Mouse (Mus musculus): ENCODE measurements around the gene Ifnar1. TPM values are rescaled to one million over a fixed set of nuclear protein-coding genes. Genes with fewer than 3 reads are reported as not detected.

Ifnar1 gene
- polyA plus RNA-seq, 1 experiment: 31.3 TPM

DNA sequence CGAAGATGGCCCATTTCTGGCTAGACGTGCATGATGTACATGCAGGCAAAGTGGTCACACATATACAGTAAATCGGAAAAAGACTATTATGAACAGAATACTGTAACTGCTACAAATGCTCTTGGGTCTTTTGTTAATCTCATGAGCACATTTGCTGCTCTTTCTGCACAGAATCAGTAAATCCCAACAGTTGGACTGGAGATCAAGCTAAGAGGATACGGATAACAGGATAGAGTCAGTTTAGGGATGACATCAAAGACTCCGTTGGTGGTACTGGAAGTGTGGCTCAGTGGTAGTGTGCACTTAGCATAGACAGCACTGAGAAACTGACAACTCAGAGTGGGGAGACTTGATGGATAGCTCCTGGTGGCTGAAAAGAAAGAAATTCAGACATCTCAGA lies 803 bp downstream of the Ifnar1 start:
- Histone ChIP-seq H3K4me1 (ENCODE audit: control insufficient read depth, insufficient read depth, low read length) (no peaks in the 10 kb centered on the region), H3K9ac (ENCODE audit: low read depth, poor library complexity, severe bottlenecking) (peak overlapping the region; percentile 88), H3K27ac (ENCODE audit: insufficient read depth, low read length) (0 out of 2 replicates have a peak overlapping the region, but pooled peaks have one; percentile 23), H3K27me3 (ENCODE audit: control insufficient read depth, insufficient read depth, low read length, poor library complexity, severe bottlenecking) (no peaks in the 10 kb centered on the region), H3K4me3 (ENCODE audit: low read depth, low read length) (peak overlapping the region; percentile 87), H3K9me3 (replicated peaks; ENCODE audit: control insufficient read depth, insufficient read depth, low read length, poor library complexity, severe bottlenecking) (no peaks in the 10 kb centered on the region), H3K36me3 (ENCODE audit: control insufficient read depth, insufficient read depth, low read length, poor library complexity, severe bottlenecking) (peaks cover 10% of the 10 kb centered on the region; the same call in 1 of the 2 replicates)
- no peak for TF ChIP-seq EP300 (IDR thresholded peaks at IDR 0.05; ENCODE audit: insufficient read depth, low read depth, low read length)

DNA sequence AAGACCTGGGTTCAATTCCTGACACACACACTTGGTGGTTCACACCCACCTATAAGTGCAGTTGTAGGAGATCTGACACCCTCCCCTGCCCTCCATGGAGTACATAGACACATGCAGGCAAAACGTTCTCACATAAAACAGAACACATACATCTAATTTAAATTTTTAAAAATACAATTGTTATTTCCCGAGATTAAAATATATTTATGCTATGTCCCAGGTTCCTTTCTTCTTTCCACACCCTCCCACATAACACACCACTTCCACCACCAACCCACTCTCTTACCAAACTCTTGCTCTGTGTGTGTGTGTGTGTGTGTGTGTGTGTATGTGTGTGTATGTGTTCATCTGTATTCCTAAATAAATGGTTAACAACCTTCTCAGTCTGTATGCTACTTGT lies 3.0 kb downstream of the Ifnar1 start:
- Histone ChIP-seq H3K4me1 (ENCODE audit: control insufficient read depth, insufficient read depth, low read length) (no peaks in the 10 kb centered on the region), H3K9ac (ENCODE audit: low read depth, poor library complexity, severe bottlenecking) (no peak overlapping the region), H3K36me3 (ENCODE audit: control insufficient read depth, insufficient read depth, low read length, poor library complexity, severe bottlenecking) (peaks cover 10% of the 10 kb centered on the region; the same call in 1 of the 2 replicates), H3K9me3 (replicated peaks; ENCODE audit: control insufficient read depth, insufficient read depth, low read length, poor library complexity, severe bottlenecking) (no peaks in the 10 kb centered on the region), H3K4me3 (ENCODE audit: low read depth, low read length) (no peak overlapping the region), H3K27me3 (ENCODE audit: control insufficient read depth, insufficient read depth, low read length, poor library complexity, severe bottlenecking) (no peaks in the 10 kb centered on the region), H3K27ac (ENCODE audit: insufficient read depth, low read length) (no peak overlapping the region)
- no peak for TF ChIP-seq CTCF (IDR thresholded peaks at IDR 0.05; ENCODE audit: low read depth, low read length)
- no peak for TF ChIP-seq POLR2A (IDR thresholded peaks at IDR 0.05; ENCODE audit: insufficient read depth, low read length)
- TF ChIP-seq EP300 (IDR thresholded peaks at IDR 0.05; ENCODE audit: insufficient read depth, low read depth, low read length): no peak

DNA sequence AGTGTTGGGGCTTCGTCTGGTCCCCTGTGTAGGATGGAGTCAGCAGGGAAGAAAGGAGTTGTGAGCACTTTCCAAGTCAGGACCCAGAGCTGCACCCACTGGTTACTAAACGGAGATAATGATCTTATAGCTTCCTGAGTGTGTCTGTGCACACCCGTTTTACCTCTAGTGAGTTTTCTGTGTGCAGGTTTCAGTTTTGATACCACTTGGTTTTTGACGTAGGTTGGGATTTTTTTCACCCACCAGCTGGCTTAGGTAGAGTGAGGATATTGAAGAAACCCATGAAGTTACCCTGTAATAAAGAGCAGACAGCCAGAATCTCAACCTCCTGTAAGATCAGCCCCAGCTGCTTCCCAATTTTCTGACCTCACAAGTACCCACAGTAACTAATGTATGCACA lies 5.9 kb downstream of the Ifnar1 start:
- TF ChIP-seq EP300 (IDR thresholded peaks at IDR 0.05; ENCODE audit: insufficient read depth, low read depth, low read length): no peak
- TF ChIP-seq POLR2A (IDR thresholded peaks at IDR 0.05; ENCODE audit: insufficient read depth, low read length): no peak
- TF ChIP-seq CTCF (IDR thresholded peaks at IDR 0.05; ENCODE audit: low read depth, low read length): no peak
- no peaks in the 10 kb centered on the region for H3K27me3 ChIP-seq (ENCODE audit: control insufficient read depth, insufficient read depth, low read length, poor library complexity, severe bottlenecking)
- H3K9ac ChIP-seq (ENCODE audit: low read depth, poor library complexity, severe bottlenecking): no peak overlapping the region
- H3K9me3 ChIP-seq (replicated peaks; ENCODE audit: control insufficient read depth, insufficient read depth, low read length, poor library complexity, severe bottlenecking): no peaks in the 10 kb centered on the region
- no peaks in the 10 kb centered on the region for H3K4me1 ChIP-seq (ENCODE audit: control insufficient read depth, insufficient read depth, low read length)
- no peak overlapping the region for H3K4me3 ChIP-seq (ENCODE audit: low read depth, low read length)
- no peak overlapping the region for H3K27ac ChIP-seq (ENCODE audit: insufficient read depth, low read length)
- peaks cover 10% of the 10 kb centered on the region; the same call in 1 of the 2 replicates for H3K36me3 ChIP-seq (ENCODE audit: control insufficient read depth, insufficient read depth, low read length, poor library complexity, severe bottlenecking)

DNA sequence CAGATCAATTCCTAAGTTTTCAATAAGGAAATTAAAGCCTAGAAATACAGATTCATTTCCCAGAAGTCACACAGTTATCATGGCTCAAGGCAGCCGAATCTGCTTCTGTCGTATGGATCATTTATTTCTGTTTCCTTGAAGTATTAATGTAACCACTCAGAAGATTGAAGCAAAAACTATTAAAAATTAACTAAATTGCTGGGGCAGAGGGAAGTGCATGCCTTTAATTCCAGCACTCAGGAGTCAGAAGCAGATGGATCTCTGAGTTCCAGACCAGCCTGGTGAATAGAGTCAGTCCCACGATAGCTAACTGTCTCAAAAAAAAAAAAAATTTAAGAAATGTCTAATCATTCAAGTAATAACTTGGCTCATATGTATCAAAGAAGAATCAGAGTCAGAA lies 6.4 kb downstream of the Ifnar1 start:
- H3K36me3 ChIP-seq (ENCODE audit: control insufficient read depth, insufficient read depth, low read length, poor library complexity, severe bottlenecking): peaks cover 10% of the 10 kb centered on the region; the same call in 1 of the 2 replicates
- TF ChIP-seq CTCF (IDR thresholded peaks at IDR 0.05; ENCODE audit: low read depth, low read length): no peak
- TF ChIP-seq POLR2A (IDR thresholded peaks at IDR 0.05; ENCODE audit: insufficient read depth, low read length): no peak
- TF ChIP-seq EP300 (IDR thresholded peaks at IDR 0.05; ENCODE audit: insufficient read depth, low read depth, low read length): no peak
- no peak overlapping the region for H3K4me3 ChIP-seq (ENCODE audit: low read depth, low read length)
- no peaks in the 10 kb centered on the region for H3K27me3 ChIP-seq (ENCODE audit: control insufficient read depth, insufficient read depth, low read length, poor library complexity, severe bottlenecking)
- no peaks in the 10 kb centered on the region for H3K9me3 ChIP-seq (replicated peaks; ENCODE audit: control insufficient read depth, insufficient read depth, low read length, poor library complexity, severe bottlenecking)
- no peak overlapping the region for H3K27ac ChIP-seq (ENCODE audit: insufficient read depth, low read length)
- no peaks in the 10 kb centered on the region for H3K4me1 ChIP-seq (ENCODE audit: control insufficient read depth, insufficient read depth, low read length)
- H3K9ac ChIP-seq (ENCODE audit: low read depth, poor library complexity, severe bottlenecking): no peak overlapping the region

DNA sequence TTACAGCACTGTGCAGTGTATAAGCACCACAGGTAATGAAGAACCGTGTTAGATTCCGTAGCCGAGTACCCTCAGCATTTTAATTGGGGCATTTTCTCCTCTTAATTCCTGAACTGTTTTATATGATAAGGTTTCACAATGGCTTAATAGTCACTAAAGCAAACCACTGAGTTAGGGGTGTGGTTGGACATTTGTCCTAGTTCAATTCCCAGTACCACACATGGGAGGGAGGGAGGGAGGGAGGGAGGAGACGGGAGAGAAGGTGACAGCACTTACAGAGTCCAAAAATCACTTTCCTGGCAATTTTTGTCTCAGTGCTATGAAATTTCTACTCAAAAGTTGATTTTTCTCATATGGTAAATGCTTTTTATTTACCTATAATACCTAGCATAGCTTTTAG lies 10.5 kb downstream of the Ifnar1 start:
- peaks cover 2% of the 10 kb centered on the region; the same call in 1 of the 2 replicates for H3K36me3 ChIP-seq (ENCODE audit: control insufficient read depth, insufficient read depth, low read length, poor library complexity, severe bottlenecking)
- no peak overlapping the region for H3K4me3 ChIP-seq (ENCODE audit: low read depth, low read length)
- no peaks in the 10 kb centered on the region for H3K27me3 ChIP-seq (ENCODE audit: control insufficient read depth, insufficient read depth, low read length, poor library complexity, severe bottlenecking)
- no peak overlapping the region for H3K9ac ChIP-seq (ENCODE audit: low read depth, poor library complexity, severe bottlenecking)
- no peak overlapping the region for H3K27ac ChIP-seq (ENCODE audit: insufficient read depth, low read length)
- H3K9me3 ChIP-seq (replicated peaks; ENCODE audit: control insufficient read depth, insufficient read depth, low read length, poor library complexity, severe bottlenecking): no peaks in the 10 kb centered on the region
- no peaks in the 10 kb centered on the region for H3K4me1 ChIP-seq (ENCODE audit: control insufficient read depth, insufficient read depth, low read length)
- TF ChIP-seq EP300 (IDR thresholded peaks at IDR 0.05; ENCODE audit: insufficient read depth, low read depth, low read length): no peak
- TF ChIP-seq CTCF (IDR thresholded peaks at IDR 0.05; ENCODE audit: low read depth, low read length): no peak
- TF ChIP-seq POLR2A (IDR thresholded peaks at IDR 0.05; ENCODE audit: insufficient read depth, low read length): no peak

DNA sequence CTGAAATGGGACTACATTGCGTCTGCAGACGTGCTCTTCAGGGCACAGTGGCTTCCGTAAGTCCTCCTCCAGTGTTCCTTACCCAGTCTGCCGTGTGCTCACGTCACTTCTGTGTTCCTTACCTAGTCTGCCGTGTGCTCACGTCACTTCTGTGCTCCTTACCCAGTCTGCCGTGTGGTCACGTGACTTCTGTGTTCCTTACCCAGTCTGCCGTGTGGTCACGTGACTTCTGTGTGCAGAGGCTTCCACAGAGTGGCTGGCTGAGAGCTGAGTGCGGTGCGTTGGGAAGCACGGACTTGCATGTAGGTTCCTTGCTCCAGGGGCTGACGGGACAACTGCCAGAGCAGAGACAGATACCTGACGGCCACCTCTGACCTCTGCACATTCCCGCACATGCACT lies 11.2 kb downstream of the Ifnar1 start:
- H3K9ac ChIP-seq (ENCODE audit: low read depth, poor library complexity, severe bottlenecking): no peak overlapping the region

More for the DNA sequence above, 11.2 kb downstream of the Ifnar1 start:
- no peaks in the 10 kb centered on the region for H3K36me3 ChIP-seq (ENCODE audit: control insufficient read depth, insufficient read depth, low read length, poor library complexity, severe bottlenecking)
- H3K9me3 ChIP-seq (replicated peaks; ENCODE audit: control insufficient read depth, insufficient read depth, low read length, poor library complexity, severe bottlenecking): no peaks in the 10 kb centered on the region
- peak overlapping the region; percentile 22 for H3K4me3 ChIP-seq (ENCODE audit: low read depth, low read length)
- no peaks in the 10 kb centered on the region for H3K4me1 ChIP-seq (ENCODE audit: control insufficient read depth, insufficient read depth, low read length)
- TF ChIP-seq CTCF (IDR thresholded peaks at IDR 0.05; ENCODE audit: low read depth, low read length): no peak
- no peak for TF ChIP-seq EP300 (IDR thresholded peaks at IDR 0.05; ENCODE audit: insufficient read depth, low read depth, low read length)
- TF ChIP-seq POLR2A (IDR thresholded peaks at IDR 0.05; ENCODE audit: insufficient read depth, low read length): no peak
- no peaks in the 10 kb centered on the region for H3K27me3 ChIP-seq (ENCODE audit: control insufficient read depth, insufficient read depth, low read length, poor library complexity, severe bottlenecking)
- no peak overlapping the region for H3K27ac ChIP-seq (ENCODE audit: insufficient read depth, low read length)
